ENCODE assay signal across 11 mouse cellular contexts in the genomic region with DNA sequence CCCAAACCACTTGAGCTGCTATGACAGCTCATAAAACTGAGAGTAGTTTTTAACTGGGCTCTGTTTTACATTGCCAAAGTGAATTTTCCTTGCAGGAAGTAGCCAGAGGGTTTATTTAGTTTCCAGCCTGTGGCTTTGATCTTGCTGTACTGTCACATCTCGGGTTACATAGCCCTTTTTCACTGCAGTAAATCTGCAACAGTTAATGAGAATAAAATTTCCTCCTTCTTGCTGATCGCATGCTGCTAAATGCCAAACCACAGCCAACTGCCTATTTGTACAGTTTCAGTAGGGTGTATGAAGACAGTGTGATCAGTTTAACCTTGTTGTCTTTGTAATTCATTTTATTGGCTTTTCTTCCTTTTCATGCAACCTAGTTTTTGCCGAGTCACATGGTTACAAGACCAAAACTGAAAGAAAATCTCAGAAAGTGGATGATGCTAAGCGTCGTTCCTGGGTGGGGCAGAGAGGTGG. TPM values are rescaled to one million over a fixed set of nuclear protein-coding genes. Genes with fewer than 3 reads are reported as not detected.
DNase-seq lines count a peak whose midpoint lies in the region; ATAC-seq and TF ChIP-seq lines count a peak whose summit lies in the region.
"Had no signal": no experiment of that assay in that cellular context is flagged by ENCODE, and none has a peak within 500 bp of the region (broad histone marks: within the 10 kb centered on the region; RNA-seq: fewer than 3 reads in every experiment).

No protein-coding gene starts in this region.

- intact Hi-C loops in gastrocnemius, adult 2 months (cut with DNase I): no loop called here
- intact Hi-C loops in gastrocnemius, postnatal 14 days (cut with DNase I; ENCODE audit: low total_unique reads): no loop called here

- no peak for ATAC-seq in granulocyte monocyte progenitor cell, adult 5-6 weeks (replicated peaks; ENCODE audit: poor library complexity, severe bottlenecking)
- ATAC-seq: intestine, embryonic 15.5 days; liver, postnatal 0 days had no signal

- no peak for TF ChIP-seq CTCF in gastrocnemius, adult 2 months (IDR thresholded peaks at IDR 0.05)

- peak overlapping the region; percentile 62 for H3K27ac ChIP-seq in gastrocnemius, adult 2 months
- H3K27ac ChIP-seq: intestine, embryonic 15.5 days had no signal

- H3K4me3 ChIP-seq in gastrocnemius, adult 2 months: peak overlapping the region; percentile 21
- H3K4me3 ChIP-seq: intestine, embryonic 15.5 days had no signal

- DNase-seq in gastrocnemius, adult 2 months: no peak
- no peak for DNase-seq in gastrocnemius, postnatal 14 days
- peak; percentile 47 for DNase-seq in 3T3-L1 (ENCODE audit: low read depth, low spot score)
- DNase-seq in embryo, embryonic 10 days (ENCODE audit: low spot score): peak; percentile 28
- peak; percentile 91 for DNase-seq in hindlimb bud, embryonic 11.5 days (ENCODE audit: extremely low spot score, low read depth, low spot score)
- no peak for DNase-seq in right cerebral cortex, postnatal 25 days
- no peak for DNase-seq in thymus, postnatal 10 days (ENCODE audit: low spot score in 2 of 2)
- DNase-seq: liver, postnatal 0 days; retina, postnatal 1 day had no signal

RNA-seq across cellular contexts. Expression of gene Scyl3, which starts 30.6 kb away (rescaled TPM):
- 1 to 10 TPM; 4.3 to 5.9 TPM for total RNA-seq in gastrocnemius, adult 2 months (2021)
- total RNA-seq in gastrocnemius, postnatal 14 days (2021): 1 to 10 TPM; 4.0 to 5.2 TPM
- total RNA-seq in granulocyte monocyte progenitor cell, adult 5-6 weeks (2014; fragmentation: Nextera tagmentation): 30.0 and 38.8 TPM in 2 replicates
- 13.9 and 18.9 TPM in 2 replicates for total RNA-seq in granulocyte monocyte progenitor cell, adult 5-6 weeks (2017)

Comparison
In these comparisons a context has a peak if more than half of its experiments do, and no peak if none do; other contexts are left out.
1. DNase-seq: peak in 3T3-L1 (single experiment), embryo, embryonic 10 days (single experiment) and hindlimb bud, embryonic 11.5 days (single experiment); none in gastrocnemius, adult 2 months (single experiment), gastrocnemius, postnatal 14 days (single experiment), right cerebral cortex, postnatal 25 days (single experiment) and thymus, postnatal 10 days (0 of 2).